Mouse (Mus musculus) G1E (cell line): ENCODE results near the gene Enpp1. TPM values are rescaled to one million over a fixed set of nuclear protein-coding genes. Genes with fewer than 3 reads are reported as not detected.

Source experiments
- ATAC-seq: 2 replicates; pipeline ENCODE4 v1.8.0; 2016; ENCODE audit warnings: mild to moderate bottlenecking; ENCODE audit not compliant: insufficient number of reproducible peaks, poor library complexity, low FRiP score, severe bottlenecking; ENCODE audit errors: extremely low read depth
- DNase-seq: peaks from one replicate; pipeline ENCODE4 v3.0.0; 2012; ENCODE audit warnings: low spot score
- H3K27me3 ChIP-seq: 2 replicates; pipeline ENCODE4 v1.6.1; 2012; ENCODE audit warnings: mild to moderate bottlenecking, low read length, inconsistent platforms; ENCODE audit not compliant: insufficient read depth
- H3K36me3 ChIP-seq: replicated peaks from 2 replicates; pipeline ENCODE3; 2012; ENCODE audit warnings: mild to moderate bottlenecking, inconsistent platforms
- H3K4me1 ChIP-seq: 2 replicates; pipeline ENCODE4 v1.6.1; 2012; ENCODE audit warnings: low read depth, low read length, inconsistent platforms, mixed read lengths; ENCODE audit not compliant: insufficient read depth
- H3K4me3 ChIP-seq: 2 replicates; pipeline ENCODE4 v1.5.1; 2012; ENCODE audit warnings: low read depth, mild to moderate bottlenecking, inconsistent platforms, low read length, moderate library complexity, mixed read lengths
- H3K9me3 ChIP-seq: replicated peaks from 2 replicates; pipeline ENCODE4 v1.6.1; 2012; ENCODE audit warnings: inconsistent platforms
- CTCF ChIP-seq: IDR thresholded peaks from 2 replicates; pipeline ENCODE4 v1.5.1; 2012; ENCODE audit warnings: low read depth, low read length, inconsistent platforms, mixed read lengths
- GATA1 ChIP-seq: IDR thresholded peaks from 2 replicates; pipeline ENCODE4 v1.6.1; 2012; ENCODE audit warnings: borderline replicate concordance, low read length, inconsistent platforms, mixed read lengths
- GATA2 ChIP-seq: IDR thresholded peaks from 2 replicates; pipeline ENCODE4 v1.6.1; 2012; ENCODE audit warnings: low read depth, low read length, inconsistent platforms, borderline replicate concordance
- POLR2AphosphoS5 ChIP-seq: IDR thresholded peaks from 2 replicates; pipeline ENCODE4 v1.6.1; 2012; ENCODE audit warnings: low read depth, low read length, inconsistent platforms; ENCODE audit not compliant: insufficient replicate concordance
- TAL1 ChIP-seq: conservative IDR thresholded peaks from 2 replicates; pipeline ENCODE4 v1.6.1; 2012; ENCODE audit warnings: low read depth, low read length, inconsistent platforms, mixed read lengths
- polyA plus RNA-seq: library from polyadenylated mRNA; stranded (reverse); fragments of >175 nt; gene quantifications from 2 replicates; pipeline ENCODE4 v1.2.3, GENCODE M21; 2012
- total RNA-seq, 2 experiments: library from RNA; stranded (forward) in 1 of 2; stranded (reverse) in 1 of 2; fragments of 200-1000 nt in 1 of 2; fragments of >200 nt in 1 of 2; fragmentation: Nextera tagmentation in 1 of 2; gene quantifications; 2 replicates each; pipeline ENCODE4 v1.2.3; 2014 to 2017

Enpp1 gene
- total and polyA plus RNA-seq, 3 experiments: 0.16 to 0.23 TPM; not detected in 1

DNA sequence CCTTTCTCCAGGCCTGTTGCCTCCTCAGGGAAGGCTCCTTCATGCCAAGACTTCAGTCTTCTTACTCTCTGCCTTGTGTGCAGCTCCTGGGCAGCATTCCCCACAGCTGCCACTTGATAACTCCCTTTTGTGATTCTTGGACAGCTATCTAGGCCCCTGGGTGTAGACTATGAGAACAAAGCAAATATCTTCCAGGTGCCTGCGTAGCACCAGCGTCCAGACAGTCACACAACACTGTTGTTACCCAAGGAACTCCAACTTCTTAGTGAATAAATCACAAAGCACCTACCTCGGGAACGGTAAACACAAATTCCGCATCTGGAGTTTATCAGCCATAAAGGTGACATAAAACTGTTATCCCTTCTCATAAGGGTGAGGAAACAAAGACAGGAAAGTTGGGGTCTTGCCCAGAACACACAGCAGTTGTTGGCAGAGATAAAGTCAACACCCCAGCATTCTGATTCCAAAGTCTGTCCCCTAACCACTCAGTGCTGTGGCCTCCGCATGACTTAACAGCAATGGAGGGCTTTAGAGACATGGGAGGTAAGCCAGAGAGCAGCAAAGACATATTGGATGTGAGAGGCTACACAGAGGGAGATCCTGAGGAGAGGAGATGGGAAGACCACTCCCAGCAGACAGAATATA lies 13.7 kb downstream of the Enpp1 start:
- ATAC-seq (no peak), DNase-seq (no peak)
- TF ChIP-seq TAL1 (no peak), POLR2AphosphoS5 (no peak), GATA1 (no peak)
- Histone ChIP-seq H3K4me3 (no peak overlapping the region), H3K36me3 (no peaks in the 10 kb centered on the region), H3K9me3 (no peaks in the 10 kb centered on the region), H3K27me3 (peaks cover 4% of the 10 kb centered on the region), H3K4me1 (peaks cover 12% of the 10 kb centered on the region)

DNA sequence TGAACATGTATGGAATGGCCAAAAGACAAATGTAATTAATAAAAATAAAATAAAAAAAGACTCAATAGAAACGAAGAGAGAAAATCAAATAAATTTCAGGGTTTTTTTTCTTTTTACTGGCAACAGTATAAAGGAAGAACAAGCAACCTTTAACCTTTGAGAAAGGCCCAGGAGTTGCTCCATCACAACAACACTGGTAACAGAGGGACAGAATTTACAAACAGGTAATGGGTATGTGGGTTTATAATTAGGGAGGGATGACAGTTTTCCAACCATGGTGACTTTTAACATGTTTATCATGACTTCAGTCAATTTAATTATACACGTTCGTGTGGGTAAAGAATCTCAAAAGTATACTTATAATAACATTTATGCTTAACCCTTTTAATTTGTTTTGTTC lies 15.2 kb downstream of the Enpp1 start:
- DNase-seq: no peak
- Histone ChIP-seq H3K9me3 (no peaks in the 10 kb centered on the region), H3K4me1 (peaks cover 16% of the 10 kb centered on the region), H3K4me3 (no peak overlapping the region), H3K36me3 (no peaks in the 10 kb centered on the region), H3K27me3 (peaks cover 8% of the 10 kb centered on the region)
- TF ChIP-seq TAL1 (no peak), GATA2 (no peak), CTCF (no peak), POLR2AphosphoS5 (no peak)
- no peak for ATAC-seq

DNA sequence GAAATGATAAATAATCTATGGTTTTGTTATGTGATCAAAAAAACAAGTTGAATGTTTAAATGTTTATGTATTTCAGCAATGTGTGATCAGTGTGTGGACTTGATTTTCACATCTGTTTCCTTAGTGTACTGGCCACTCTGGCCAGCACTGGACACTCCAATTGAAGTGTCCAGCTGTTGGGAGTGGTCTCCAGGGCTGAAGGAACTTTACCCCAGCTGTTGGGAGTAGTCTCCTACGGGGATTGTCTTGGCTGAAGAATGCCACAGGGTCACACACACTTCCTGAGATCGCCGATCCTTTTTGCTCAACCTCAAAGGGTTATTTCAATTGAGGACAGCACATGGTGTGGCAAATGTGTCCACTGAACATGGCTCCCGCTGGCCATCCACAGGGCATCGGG lies 16.2 kb downstream of the Enpp1 start:
- TF ChIP-seq TAL1 (no peak), CTCF (no peak), POLR2AphosphoS5 (no peak), GATA2 (no peak), GATA1 (no peak)
- Histone ChIP-seq H3K36me3 (no peaks in the 10 kb centered on the region), H3K4me1 (peaks cover 16% of the 10 kb centered on the region), H3K4me3 (no peak overlapping the region), H3K9me3 (no peaks in the 10 kb centered on the region), H3K27me3 (peaks cover 8% of the 10 kb centered on the region)
- no peak for DNase-seq
- no peak for ATAC-seq

DNA sequence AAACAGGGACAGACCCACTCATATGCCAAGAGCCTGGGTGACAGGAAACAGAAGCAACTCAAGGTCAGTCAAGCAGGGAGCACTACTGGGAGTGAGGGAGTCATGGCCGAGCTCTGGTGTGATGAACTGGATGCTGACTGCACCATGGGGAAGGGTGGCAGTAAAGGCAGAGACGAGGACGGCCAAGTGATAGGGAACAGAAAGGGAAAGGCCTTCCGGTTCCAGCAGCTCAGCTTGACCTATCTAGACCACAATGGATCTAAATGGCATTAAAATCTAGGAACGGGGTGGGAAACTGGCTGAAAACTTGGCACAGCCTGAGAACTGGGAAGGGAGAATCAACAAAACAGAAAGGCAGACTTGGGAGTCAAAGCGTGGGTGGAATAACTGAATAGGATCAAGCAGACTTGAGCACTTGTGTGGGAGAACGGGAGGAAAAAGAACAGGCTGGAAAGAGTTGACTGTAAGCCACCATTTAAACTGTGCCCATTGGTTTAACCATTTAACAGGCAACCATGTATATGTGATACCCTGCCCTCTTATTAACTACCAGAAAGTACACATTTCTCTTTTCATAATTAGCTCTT lies 29.3 kb downstream of the Enpp1 start:
- no peak overlapping the region for H3K4me3 ChIP-seq
- H3K27me3 ChIP-seq: peaks cover 4% of the 10 kb centered on the region; the same call in 1 of the 2 replicates
- TF ChIP-seq GATA2: no peak
- no peak for TF ChIP-seq GATA1
- no peak for TF ChIP-seq CTCF
- no peak for TF ChIP-seq TAL1
- no peak for TF ChIP-seq POLR2AphosphoS5
- no peaks in the 10 kb centered on the region for H3K36me3 ChIP-seq
- no peak for ATAC-seq
- H3K4me1 ChIP-seq: peaks cover 6% of the 10 kb centered on the region; the same call in 1 of the 2 replicates
- H3K9me3 ChIP-seq: no peaks in the 10 kb centered on the region
- DNase-seq: no peak

DNA sequence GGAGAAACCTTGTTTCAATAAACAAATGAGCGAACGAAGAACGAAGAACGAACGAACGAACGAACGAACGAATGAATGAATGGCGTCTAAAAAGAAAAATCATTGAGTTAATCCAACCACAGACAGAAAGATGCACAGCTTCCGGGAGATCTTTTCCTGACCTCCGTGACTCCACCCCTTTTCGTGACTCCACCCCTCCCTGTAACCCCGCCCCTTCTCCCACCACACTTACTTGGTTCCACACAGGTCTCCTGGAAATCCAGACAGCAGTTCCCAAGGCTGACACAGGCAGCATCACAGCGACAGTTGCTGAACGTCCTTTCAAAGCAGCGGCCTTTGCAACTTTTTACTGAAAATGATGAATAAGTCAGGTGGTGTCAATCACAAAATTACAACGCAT lies 34.3 kb downstream of the Enpp1 start:
- Histone ChIP-seq H3K4me3 (no peak overlapping the region), H3K36me3 (no peaks in the 10 kb centered on the region), H3K4me1 (peaks cover 3% of the 10 kb centered on the region; the same call in 1 of the 2 replicates), H3K27me3 (peaks cover 4% of the 10 kb centered on the region; the same call in 1 of the 2 replicates), H3K9me3 (no peaks in the 10 kb centered on the region)
- DNase-seq (no peak), ATAC-seq (no peak)
- no peak for TF ChIP-seq GATA2
- TF ChIP-seq CTCF: no peak
- no peak for TF ChIP-seq POLR2AphosphoS5
- TF ChIP-seq GATA1: no peak
- TF ChIP-seq TAL1: no peak

DNA sequence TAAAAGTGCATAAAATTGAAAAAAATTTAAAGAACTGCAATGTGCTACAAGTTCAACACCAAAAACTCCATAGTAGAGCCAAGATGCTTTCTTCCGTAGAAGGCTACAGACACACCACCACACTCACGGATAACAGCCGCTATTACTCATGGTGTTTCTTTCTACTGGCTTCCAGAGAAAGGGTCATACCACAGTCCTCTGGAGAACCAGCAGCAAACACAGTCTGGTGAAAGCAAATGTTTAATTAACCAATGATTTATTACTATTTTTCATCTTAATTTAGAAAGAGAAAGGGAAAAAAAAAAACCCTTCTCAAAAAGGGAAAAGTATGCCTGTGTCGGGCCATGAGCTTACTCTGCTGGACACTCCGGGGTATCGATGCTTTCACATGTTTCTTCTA lies 37.7 kb downstream of the Enpp1 start:
- H3K27me3 ChIP-seq: no peaks in the 10 kb centered on the region
- no peak for DNase-seq
- H3K4me1 ChIP-seq: peaks cover 8% of the 10 kb centered on the region; the same call in 1 of the 2 replicates
- no peak overlapping the region for H3K4me3 ChIP-seq
- H3K9me3 ChIP-seq: no peaks in the 10 kb centered on the region
- no peak for ATAC-seq
- TF ChIP-seq GATA1: no peak
- no peaks in the 10 kb centered on the region for H3K36me3 ChIP-seq

DNA sequence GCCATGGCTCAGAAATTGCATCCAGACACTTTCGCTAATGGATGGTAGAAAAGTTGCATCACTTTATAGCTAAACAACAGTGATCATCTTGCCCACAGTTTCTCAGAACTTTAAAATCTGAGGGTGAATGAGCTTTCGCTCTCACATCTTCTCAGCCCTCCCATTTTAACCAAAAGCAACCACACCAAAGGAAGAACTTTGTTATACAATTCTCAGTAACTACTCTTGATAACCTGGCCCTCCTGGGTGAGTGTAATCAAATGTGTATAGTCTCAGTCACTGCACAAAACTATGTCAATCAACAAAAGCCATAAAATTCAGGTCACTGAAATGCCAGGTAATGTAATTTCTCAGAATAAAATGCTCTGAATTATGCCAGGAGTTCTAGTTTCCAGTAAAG lies 39.0 kb downstream of the Enpp1 start:
- ATAC-seq: no peak
- Histone ChIP-seq H3K4me3 (no peak overlapping the region), H3K4me1 (peaks cover 8% of the 10 kb centered on the region; the same call in 1 of the 2 replicates), H3K9me3 (no peaks in the 10 kb centered on the region), H3K36me3 (no peaks in the 10 kb centered on the region), H3K27me3 (no peaks in the 10 kb centered on the region)
- no peak for DNase-seq
- TF ChIP-seq POLR2AphosphoS5 (no peak), GATA2 (no peak), GATA1 (no peak), CTCF (no peak), TAL1 (no peak)
